Mouse (Mus musculus) lung, embryonic 16.5 days (tissue): ENCODE data around the gene Zfp672. TPM values are rescaled to one million over a fixed set of nuclear protein-coding genes. Genes with fewer than 3 reads are reported as not detected.

ENCODE experiments used
- ATAC-seq: fragments of 200-750 bp; cut with Nextera tagmentation; 2 replicates; pipeline ENCODE4 v1.8.0; 2017; ENCODE audit warnings: low read depth, mild to moderate bottlenecking, moderate library complexity
- H3K27ac ChIP-seq: fragments of 300-500 bp; sonication (generic); 2 replicates; pipeline ENCODE4 v1.5.1; 2014; ENCODE audit warnings: mild to moderate bottlenecking, control low read depth, low read length
- H3K27me3 ChIP-seq: fragments of 300-500 bp; sonication (generic); 2 replicates; pipeline ENCODE4 v1.6.1; 2014; ENCODE audit warnings: low read depth, low read length, mixed read lengths; ENCODE audit not compliant: control insufficient read depth, insufficient read depth
- H3K36me3 ChIP-seq: fragments of 300-500 bp; sonication (generic); 2 replicates; pipeline ENCODE4 v1.6.1; 2014; ENCODE audit warnings: low read length; ENCODE audit not compliant: control insufficient read depth, insufficient read depth
- H3K4me1 ChIP-seq: fragments of 300-500 bp; sonication (generic); replicated peaks from 2 replicates; pipeline ENCODE4 v1.6.1; 2014; ENCODE audit warnings: low read length, mixed read lengths; ENCODE audit not compliant: control insufficient read depth, insufficient read depth
- H3K4me2 ChIP-seq: fragments of 300-500 bp; sonication (generic); 2 replicates; pipeline ENCODE4 v1.6.1; 2014; ENCODE audit warnings: low read depth, low read length, control low read depth
- H3K4me3 ChIP-seq: fragments of 300-500 bp; sonication (generic); 2 replicates; pipeline ENCODE4 v1.5.1; 2014; ENCODE audit warnings: mild to moderate bottlenecking, low read length, control low read depth
- H3K9ac ChIP-seq: fragments of 300-500 bp; sonication (generic); 2 replicates; pipeline ENCODE4 v1.6.1; 2014; ENCODE audit warnings: low read length, control low read depth
- H3K9me3 ChIP-seq: fragments of 300-500 bp; sonication (generic); 2 replicates; pipeline ENCODE4 v1.6.1; 2016; ENCODE audit warnings: low read length; ENCODE audit not compliant: control insufficient read depth
- WGBS: fragments of 180-500 bp; shearing (Covaris S2); extraction: QIAGEN DNeasy Blood & Tissue Kit; methylation state at CpG from one replicate; pipeline ENCODE4 v1.1.7; 2014; 5-methylcytosine and 5-hydroxymethylcytosine counted together
- polyA plus RNA-seq: library from polyadenylated mRNA; unstranded; fragments of >200 nt; fragmentation: Nextera tagmentation; extraction: Ambion mirVana; gene quantifications from 2 replicates; pipeline ENCODE4 v1.2.1, GENCODE M21; 2015

Zfp672 gene
- polyA plus RNA-seq, 1 experiment from 2014 or later = 35.4 TPM

- no peak for ATAC-seq
- H3K27me3 ChIP-seq = no peaks in the 10 kb centered on the region
- no peak overlapping the region for H3K4me3 ChIP-seq
- no peak overlapping the region for H3K27ac ChIP-seq
- no peaks in the 10 kb centered on the region for H3K9me3 ChIP-seq
- H3K4me2 ChIP-seq = no peak overlapping the region
- no peak overlapping the region for H3K9ac ChIP-seq
- WGBS = 91% methylated on average over 3 of the region's 3 CpGs
- no peaks in the 10 kb centered on the region for H3K36me3 ChIP-seq
- no peaks in the 10 kb centered on the region for H3K4me1 ChIP-seq
These were observed 26.9 kb upstream of the Zfp672 start for GRCm38 (mm10) chr11:58357042-58357441.

GRCm38 (mm10) chr11:58354927-58355326 lies 24.8 kb upstream of the Zfp672 start:
- Histone ChIP-seq H3K27me3 (no peaks in the 10 kb centered on the region), H3K4me1 (no peaks in the 10 kb centered on the region), H3K36me3 (no peaks in the 10 kb centered on the region), H3K9ac (no peak overlapping the region), H3K4me2 (no peak overlapping the region), H3K4me3 (no peak overlapping the region), H3K27ac (no peak overlapping the region), H3K9me3 (no peaks in the 10 kb centered on the region)
- 56% methylated on average over 3 of the region's 3 CpGs for WGBS
- no peak for ATAC-seq

GRCm38 (mm10) chr11:58354476-58354875 lies 24.3 kb upstream of the Zfp672 start:
- H3K4me3 ChIP-seq = no peak overlapping the region
- H3K9me3 ChIP-seq = no peaks in the 10 kb centered on the region
- 33% methylated on average over 10 of the region's 10 CpGs for WGBS
- no peak overlapping the region for H3K4me2 ChIP-seq
- no peaks in the 10 kb centered on the region for H3K27me3 ChIP-seq
- no peak for ATAC-seq
- H3K4me1 ChIP-seq = no peaks in the 10 kb centered on the region
- no peak overlapping the region for H3K9ac ChIP-seq
- H3K36me3 ChIP-seq = no peaks in the 10 kb centered on the region
- H3K27ac ChIP-seq = no peak overlapping the region

- Histone ChIP-seq H3K4me2 (no peak overlapping the region), H3K9ac (no peak overlapping the region), H3K36me3 (no peaks in the 10 kb centered on the region), H3K27me3 (no peaks in the 10 kb centered on the region), H3K9me3 (no peaks in the 10 kb centered on the region), H3K27ac (no peak overlapping the region), H3K4me3 (no peak overlapping the region), H3K4me1 (no peaks in the 10 kb centered on the region)
- ATAC-seq = no peak
- 51% methylated on average over 3 of the region's 3 CpGs for WGBS
These were observed 23.6 kb upstream of the Zfp672 start for GRCm38 (mm10) chr11:58353709-58354108.

GRCm38 (mm10) chr11:58352681-58353548 lies 22.8 kb upstream of the Zfp672 start:
- Histone ChIP-seq H3K27ac (no peak overlapping the region), H3K27me3 (no peaks in the 10 kb centered on the region), H3K36me3 (no peaks in the 10 kb centered on the region), H3K9ac (no peak overlapping the region), H3K4me2 (no peak overlapping the region), H3K4me1 (no peaks in the 10 kb centered on the region), H3K9me3 (no peaks in the 10 kb centered on the region), H3K4me3 (no peak overlapping the region)
- ATAC-seq = 0 out of 2 replicates have a peak, but pooled peaks have one; percentile 31
- 15% methylated on average over 7 of the region's 7 CpGs for WGBS

GRCm38 (mm10) chr11:58351179-58351578 lies 21.0 kb upstream of the Zfp672 start:
- Histone ChIP-seq H3K9ac (no peak overlapping the region), H3K27ac (no peak overlapping the region), H3K4me2 (no peak overlapping the region), H3K27me3 (no peaks in the 10 kb centered on the region), H3K36me3 (peaks cover 8% of the 10 kb centered on the region), H3K4me1 (no peaks in the 10 kb centered on the region), H3K4me3 (no peak overlapping the region), H3K9me3 (no peaks in the 10 kb centered on the region)
- ATAC-seq = no peak
- 80% methylated on average over 5 of the region's 5 CpGs for WGBS

GRCm38 (mm10) chr11:58350628-58351027 lies 20.5 kb upstream of the Zfp672 start:
- H3K4me2 ChIP-seq = no peak overlapping the region
- no peak overlapping the region for H3K27ac ChIP-seq
- H3K4me3 ChIP-seq = no peak overlapping the region
- ATAC-seq = no peak
- no peak overlapping the region for H3K9ac ChIP-seq
- H3K27me3 ChIP-seq = no peaks in the 10 kb centered on the region
- peaks cover 14% of the 10 kb centered on the region for H3K36me3 ChIP-seq
- no peaks in the 10 kb centered on the region for H3K4me1 ChIP-seq
- H3K9me3 ChIP-seq = no peaks in the 10 kb centered on the region
- WGBS = 63% methylated on average over 4 of the region's 4 CpGs

GRCm38 (mm10) chr11:58346745-58347144 lies 16.6 kb upstream of the Zfp672 start:
- no peaks in the 10 kb centered on the region for H3K4me1 ChIP-seq
- H3K27me3 ChIP-seq = no peaks in the 10 kb centered on the region
- no peaks in the 10 kb centered on the region for H3K9me3 ChIP-seq
- H3K9ac ChIP-seq = no peak overlapping the region
- H3K4me2 ChIP-seq = no peak overlapping the region
- 78% methylated on average over 4 of the region's 4 CpGs for WGBS
- ATAC-seq = no peak
- peaks cover 29% of the 10 kb centered on the region for H3K36me3 ChIP-seq
- no peak overlapping the region for H3K27ac ChIP-seq
- no peak overlapping the region for H3K4me3 ChIP-seq

GRCm38 (mm10) chr11:58334746-58335145 lies 4.6 kb upstream of the Zfp672 start:
- H3K27me3 ChIP-seq = no peaks in the 10 kb centered on the region
- H3K9ac ChIP-seq = no peak overlapping the region
- no peak for ATAC-seq
- no peak overlapping the region for H3K4me2 ChIP-seq
- WGBS = 62% methylated on average over 3 of the region's 3 CpGs
- no peaks in the 10 kb centered on the region for H3K9me3 ChIP-seq
- H3K27ac ChIP-seq = no peak overlapping the region
- peaks cover 15% of the 10 kb centered on the region for H3K36me3 ChIP-seq
- no peak overlapping the region for H3K4me3 ChIP-seq
- peaks cover 11% of the 10 kb centered on the region for H3K4me1 ChIP-seq
